Mouse (Mus musculus): Measurements from ENCODE around the gene Calhm6. TPM values are rescaled to one million over a fixed set of nuclear protein-coding genes. Genes with fewer than 3 reads are reported as not detected.

Calhm6 gene
- total and polyA plus RNA-seq, 3 experiments = 0.17 to 0.58 (median 0.29) TPM

DNA sequence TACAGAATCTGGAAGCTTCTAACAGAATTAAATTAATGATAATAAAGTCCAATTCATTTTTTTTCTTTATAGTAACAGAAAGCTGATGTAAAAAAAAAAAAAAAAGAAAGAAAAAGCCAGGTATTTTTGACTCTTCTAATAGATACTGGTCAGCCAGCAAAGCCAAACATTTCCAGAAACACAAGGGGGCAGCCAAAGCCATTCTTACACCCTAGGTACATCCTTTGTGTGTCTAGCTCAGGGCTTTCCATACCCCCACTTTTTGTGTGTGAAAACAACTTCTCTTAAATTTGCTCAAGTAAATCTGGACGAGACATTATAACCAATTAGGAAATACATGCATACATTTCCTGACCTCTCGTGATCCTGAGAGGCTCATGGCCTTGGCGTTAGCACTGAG lies 24.0 kb upstream of the Calhm6 start:
- no peaks in the 10 kb centered on the region for H3K36me3 ChIP-seq (replicated peaks in 1 of 2; ENCODE audit: control insufficient read depth in 1 of 2, insufficient read depth in 1 of 2, low read length in 1 of 2)
- no peaks in the 10 kb centered on the region for H3K79me2 ChIP-seq (replicated peaks; ENCODE audit: control insufficient read depth, extremely low read depth, insufficient read depth, poor library complexity, severe bottlenecking)
- peaks cover 0 to 3% of the 10 kb centered on the region in 2 experiments; a peak in 1 of 4 replicates for H3K4me1 ChIP-seq (ENCODE audit: control insufficient read depth in 1 of 2, insufficient read depth in 2 of 2)
- dilution Hi-C loops (cut with MboI; ENCODE audit: extremely low pct_ligation_motif_present, extremely low pct_unique_long_range_greater_than_20kb, low sequenced_read_pairs) = no loop called here
- H3K27me3 ChIP-seq (replicated peaks) = no peaks in the 10 kb centered on the region
- H3K27ac ChIP-seq (ENCODE audit: insufficient read depth, low read depth) = no peak overlapping the region
- H3K9me3 ChIP-seq (replicated peaks; ENCODE audit: low read length) = no peaks in the 10 kb centered on the region
- no peak overlapping the region for H3K9ac ChIP-seq (ENCODE audit: insufficient read depth, low read depth)
- in situ Hi-C loops (cut with MboI; ENCODE audit: low pct_ligation_motif_present, low pct_unique_long_range_greater_than_20kb, low sequenced_read_pairs) = no loop called here
- H3K4me2 ChIP-seq (ENCODE audit: insufficient read depth, low read depth, poor library complexity, severe bottlenecking) = no peak overlapping the region
- TF ChIP-seq SIN3A (IDR thresholded peaks at IDR 0.05; ENCODE audit: low read length) = no peak
- TF ChIP-seq CHD1 (IDR thresholded peaks at IDR 0.05; ENCODE audit: low read depth, low read length) = no peak
- no peak for TF ChIP-seq HCFC1 (IDR thresholded peaks at IDR 0.05; ENCODE audit: low read depth, low read length)
- TF ChIP-seq RCOR1 (conservative IDR thresholded peaks at IDR 0.05; ENCODE audit: low read depth, low read length) = no peak
- no peak for TF ChIP-seq POLR2AphosphoS2 (IDR thresholded peaks at IDR 0.05; ENCODE audit: low read depth, low read length)
- peak in 1 of 2 experiments; percentile 71; a peak in 2 of 4 replicates for TF ChIP-seq CTCF (conservative IDR thresholded peaks at IDR 0.05 in 1 of 2, IDR thresholded peaks at IDR 0.05 in 1 of 2; ENCODE audit: low read depth in 2 of 2, low read length in 2 of 2)
- no peak for TF ChIP-seq USF2 (conservative IDR thresholded peaks at IDR 0.05; ENCODE audit: low read depth, low read length)
- no peak for TF ChIP-seq TBP (conservative IDR thresholded peaks at IDR 0.05; ENCODE audit: low read depth, low read length)
- TF ChIP-seq MAX (IDR thresholded peaks at IDR 0.05; ENCODE audit: low read length) = no peak
- TF ChIP-seq IRF4 (IDR thresholded peaks at IDR 0.05; ENCODE audit: low read depth, low read length) = no peak
- no peak for TF ChIP-seq USF1 (IDR thresholded peaks at IDR 0.05; ENCODE audit: low read depth, low read length)
- TF ChIP-seq ZKSCAN1 (IDR thresholded peaks at IDR 0.05; ENCODE audit: borderline replicate concordance, low read depth, low read length) = no peak
- no peak for TF ChIP-seq MYC (IDR thresholded peaks at IDR 0.05; ENCODE audit: low read depth, low read length)
- TF ChIP-seq PAX5 (IDR thresholded peaks at IDR 0.05; ENCODE audit: low read length) = no peak
- no peak for TF ChIP-seq JUN (IDR thresholded peaks at IDR 0.05; ENCODE audit: insufficient read depth, low read depth, low read length)
- TF ChIP-seq E2F4 (IDR thresholded peaks at IDR 0.05; ENCODE audit: insufficient replicate concordance, low read depth, low read length) = no peak
- no peak for TF ChIP-seq POLR2A (IDR thresholded peaks at IDR 0.05; ENCODE audit: low read depth, low read length)
- no peak for TF ChIP-seq MXI1 (IDR thresholded peaks at IDR 0.05; ENCODE audit: low read depth, low read length)
- TF ChIP-seq MEF2A (IDR thresholded peaks at IDR 0.05; ENCODE audit: borderline replicate concordance, low read depth, low read length) = no peak
- TF ChIP-seq ETS1 (conservative IDR thresholded peaks at IDR 0.05; ENCODE audit: low read depth, low read length) = no peak
- no peak for TF ChIP-seq UBTF (IDR thresholded peaks at IDR 0.05; ENCODE audit: low read depth, low read length)
- no peak for TF ChIP-seq NRF1 (IDR thresholded peaks at IDR 0.05; ENCODE audit: low read depth, low read length)
- no peak for TF ChIP-seq BHLHE40 (IDR thresholded peaks at IDR 0.05; ENCODE audit: low read depth, low read length)
- TF ChIP-seq KAT2A (IDR thresholded peaks at IDR 0.05; ENCODE audit: insufficient replicate concordance, low read length) = no peak
- no peak for TF ChIP-seq ZMIZ1 (IDR thresholded peaks at IDR 0.05; ENCODE audit: low read depth, low read length)
- TF ChIP-seq TCF12 (IDR thresholded peaks at IDR 0.05; ENCODE audit: low read depth, low read length) = no peak
- peak; percentile 51 for TF ChIP-seq ZC3H11A (IDR thresholded peaks at IDR 0.05; ENCODE audit: low read depth, low read length)
- 0 out of 2 replicates have a peak, but pooled peaks have one; percentile 10 for TF ChIP-seq ZNF384 (IDR thresholded peaks at IDR 0.05; ENCODE audit: low read depth, low read length)
- no peak for TF ChIP-seq GABPA (IDR thresholded peaks at IDR 0.05; ENCODE audit: insufficient replicate concordance, low read depth, low read length)
- TF ChIP-seq ELF1 (IDR thresholded peaks at IDR 0.05; ENCODE audit: low read depth, low read length) = no peak
- TF ChIP-seq RAD21 (IDR thresholded peaks at IDR 0.05; ENCODE audit: low read depth, low read length) = peak; percentile 69
- TF ChIP-seq SMC3 (IDR thresholded peaks at IDR 0.05; ENCODE audit: low read depth, low read length) = peak; percentile 75
- no peak for TF ChIP-seq CHD2 (IDR thresholded peaks at IDR 0.05; ENCODE audit: low read length)
- no peak for TF ChIP-seq JUND (conservative IDR thresholded peaks at IDR 0.05; ENCODE audit: low read depth, low read length)
- TF ChIP-seq MAZ (IDR thresholded peaks at IDR 0.05; ENCODE audit: low read depth, low read length) = no peak
- no peak for TF ChIP-seq EP300 (IDR thresholded peaks at IDR 0.05; ENCODE audit: low read length)
- no peak for TF ChIP-seq MAFK (IDR thresholded peaks at IDR 0.05; ENCODE audit: insufficient replicate concordance, low read length)
- TF ChIP-seq NELFE (IDR thresholded peaks at IDR 0.05; ENCODE audit: low read depth, low read length) = no peak
- DNase-seq (ENCODE audit: extremely low read depth) = no peak
- H3K4me3 ChIP-seq (replicated peaks in 1 of 3; ENCODE audit: low read depth in 2 of 3, low read length in 2 of 3, poor library complexity in 1 of 3) = no peak overlapping the region
